Mouse (Mus musculus): Measurements from ENCODE around the gene Olfr1223. TPM values are rescaled to one million over a fixed set of nuclear protein-coding genes. Genes with fewer than 3 reads are reported as not detected.

Gene Olfr1223
- not detected for polyA plus RNA-seq (2014; fragmentation: Illumina TruSeq; extraction: RNeasy Lipid Tissue Mini Kit (QIAGEN cat#74804); ENCODE audit: low read depth, low replicate concordance)

GRCm38 (mm10) chr2:89151460-89151859 is at the start of gene Olfr1223:
Gene Olfr1223, minus strand, starts transcription at chr2:89151560.

DNA sequence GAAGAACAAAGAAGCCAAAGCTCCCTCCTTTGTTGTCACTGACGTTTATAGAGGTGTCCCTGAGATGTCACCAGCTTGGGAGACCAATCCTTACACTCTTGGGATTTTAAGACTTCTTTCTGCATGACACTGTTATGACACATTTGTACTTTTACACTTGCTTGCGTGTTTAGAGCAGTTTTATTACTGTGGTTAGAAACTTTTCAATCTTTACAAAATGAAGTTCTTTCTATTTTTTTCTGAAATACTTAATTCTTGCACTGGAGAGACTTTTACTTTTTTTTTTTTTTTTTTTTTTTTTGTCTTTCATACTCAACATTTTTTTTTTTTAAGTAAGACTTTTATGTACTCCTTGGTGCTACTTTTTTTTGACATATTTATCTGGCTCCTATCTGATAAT is 48.6 kb upstream of the Olfr1223 start, which contains the start of gene Olfr1226:
Olfr1226 (minus strand) TSS at position 101 of the 400 bp plus-strand sequence.

GRCm38 (mm10) chr2:89174569-89174968 is 23.2 kb upstream of the Olfr1223 start, which contains the start of gene Olfr1225:
Gene Olfr1225, minus strand, starts transcription at chr2:89174669.

DNA sequence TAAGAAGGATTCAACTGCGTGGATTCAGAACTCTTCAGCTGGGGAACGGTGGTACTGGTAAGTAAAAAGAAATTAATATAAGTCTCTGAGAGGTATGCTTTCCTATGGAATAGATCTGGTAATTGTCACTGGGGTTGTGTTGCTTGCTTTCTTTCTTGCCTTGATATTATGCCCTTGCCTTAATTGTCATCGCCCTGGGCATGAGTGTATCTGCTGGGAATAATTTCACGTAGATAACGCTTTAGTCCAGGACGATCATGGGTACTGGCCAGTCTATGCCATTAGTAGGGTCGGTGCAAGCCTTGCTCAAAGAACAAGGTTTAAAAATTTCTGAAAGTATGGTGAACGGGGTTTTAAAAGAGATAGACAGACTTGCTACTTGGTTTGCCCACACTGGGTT is 12.6 kb upstream of the Olfr1223 start, which contains the start of gene Olfr1224-ps1:
Olfr1224-ps1 (minus strand) TSS at position 101 of the 400 bp plus-strand sequence.

GRCm38 (mm10) chr2:89132954-89133353 is 18.4 kb downstream of the Olfr1223 start, which contains the start of gene Olfr1222:
Gene Olfr1222, minus strand, starts transcription at chr2:89133054.

DNA sequence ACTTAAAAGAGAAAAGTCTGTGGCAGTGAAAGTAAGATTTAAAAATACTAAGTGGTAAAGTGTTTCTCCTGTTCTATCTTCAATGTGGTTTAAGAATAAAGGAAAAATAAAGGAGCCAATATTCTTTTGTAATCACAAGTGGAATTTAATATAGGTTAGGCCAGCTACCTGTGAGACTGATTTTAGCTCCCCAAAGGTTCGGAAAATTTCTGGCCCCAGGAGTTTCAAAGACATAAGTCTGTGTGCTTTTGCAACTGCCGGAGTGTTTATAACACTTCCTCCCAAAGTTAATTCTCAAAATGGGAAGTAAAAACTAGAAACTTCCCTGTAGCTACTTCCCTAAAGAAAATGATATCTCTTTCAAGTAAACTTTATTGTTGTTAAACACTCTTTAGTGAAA is 34.2 kb downstream of the Olfr1223 start, which contains the start of gene Olfr1221:
Olfr1221 (minus strand) TSS at position 101 of the 400 bp plus-strand sequence.

GRCm38 (mm10) chr2:89106735-89107134 is 44.6 kb downstream of the Olfr1223 start, which contains the start of gene Olfr1220:
Gene Olfr1220, minus strand, starts transcription at chr2:89106835.

Other genes starting within 250 kb of the Olfr1223 start
- not detected for gene Olfr1208, start 249.2 kb downstream of the Olfr1223 start, polyA plus RNA-seq (2014; fragmentation: Illumina TruSeq; extraction: RNeasy Lipid Tissue Mini Kit (QIAGEN cat#74804); ENCODE audit: low read depth, low replicate concordance)
- gene Olfr1209, start 236.4 kb downstream of the Olfr1223 start, polyA plus RNA-seq (2014; fragmentation: Illumina TruSeq; extraction: RNeasy Lipid Tissue Mini Kit (QIAGEN cat#74804); ENCODE audit: low read depth, low replicate concordance): not detected
- gene Olfr1211, start 213.4 kb downstream of the Olfr1223 start, polyA plus RNA-seq (2014; fragmentation: Illumina TruSeq; extraction: RNeasy Lipid Tissue Mini Kit (QIAGEN cat#74804); ENCODE audit: low read depth, low replicate concordance): not detected
- gene Olfr1212, start 197.6 kb downstream of the Olfr1223 start, polyA plus RNA-seq (2014; fragmentation: Illumina TruSeq; extraction: RNeasy Lipid Tissue Mini Kit (QIAGEN cat#74804); ENCODE audit: low read depth, low replicate concordance): not detected
- gene Gm13762, start 171.3 kb downstream of the Olfr1223 start, polyA plus RNA-seq (2014; fragmentation: Illumina TruSeq; extraction: RNeasy Lipid Tissue Mini Kit (QIAGEN cat#74804); ENCODE audit: low read depth, low replicate concordance): not detected
- gene Olfr1214, start 158.9 kb downstream of the Olfr1223 start, polyA plus RNA-seq (2014; fragmentation: Illumina TruSeq; extraction: RNeasy Lipid Tissue Mini Kit (QIAGEN cat#74804); ENCODE audit: low read depth, low replicate concordance): not detected
- not detected for gene Olfr1215, start 144.6 kb downstream of the Olfr1223 start, polyA plus RNA-seq (2014; fragmentation: Illumina TruSeq; extraction: RNeasy Lipid Tissue Mini Kit (QIAGEN cat#74804); ENCODE audit: low read depth, low replicate concordance)
- gene Olfr1216, start 133.2 kb downstream of the Olfr1223 start, polyA plus RNA-seq (2014; fragmentation: Illumina TruSeq; extraction: RNeasy Lipid Tissue Mini Kit (QIAGEN cat#74804); ENCODE audit: low read depth, low replicate concordance): not detected
- not detected for gene Olfr1217, start 119.5 kb downstream of the Olfr1223 start, polyA plus RNA-seq (2014; fragmentation: Illumina TruSeq; extraction: RNeasy Lipid Tissue Mini Kit (QIAGEN cat#74804); ENCODE audit: low read depth, low replicate concordance)
- gene Olfr1218, start 90.4 kb downstream of the Olfr1223 start, polyA plus RNA-seq (2014; fragmentation: Illumina TruSeq; extraction: RNeasy Lipid Tissue Mini Kit (QIAGEN cat#74804); ENCODE audit: low read depth, low replicate concordance): not detected
- gene Olfr1219, start 68.0 kb downstream of the Olfr1223 start, polyA plus RNA-seq (2014; fragmentation: Illumina TruSeq; extraction: RNeasy Lipid Tissue Mini Kit (QIAGEN cat#74804); ENCODE audit: low read depth, low replicate concordance): 0.07 TPM
- 0.07 TPM for gene Olfr1220, start 44.7 kb downstream of the Olfr1223 start, polyA plus RNA-seq (2014; fragmentation: Illumina TruSeq; extraction: RNeasy Lipid Tissue Mini Kit (QIAGEN cat#74804); ENCODE audit: low read depth, low replicate concordance)
- not detected for gene Olfr1221, start 34.3 kb downstream of the Olfr1223 start, polyA plus RNA-seq (2014; fragmentation: Illumina TruSeq; extraction: RNeasy Lipid Tissue Mini Kit (QIAGEN cat#74804); ENCODE audit: low read depth, low replicate concordance)
- not detected for gene Olfr1222, start 18.5 kb downstream of the Olfr1223 start, polyA plus RNA-seq (2014; fragmentation: Illumina TruSeq; extraction: RNeasy Lipid Tissue Mini Kit (QIAGEN cat#74804); ENCODE audit: low read depth, low replicate concordance)
- gene Olfr1224-ps1, start 12.5 kb upstream of the Olfr1223 start, polyA plus RNA-seq (2014; fragmentation: Illumina TruSeq; extraction: RNeasy Lipid Tissue Mini Kit (QIAGEN cat#74804); ENCODE audit: low read depth, low replicate concordance): not detected
- not detected for gene Olfr1225, start 23.1 kb upstream of the Olfr1223 start, polyA plus RNA-seq (2014; fragmentation: Illumina TruSeq; extraction: RNeasy Lipid Tissue Mini Kit (QIAGEN cat#74804); ENCODE audit: low read depth, low replicate concordance)
- 0.07 TPM for gene Olfr1226, start 48.5 kb upstream of the Olfr1223 start, polyA plus RNA-seq (2014; fragmentation: Illumina TruSeq; extraction: RNeasy Lipid Tissue Mini Kit (QIAGEN cat#74804); ENCODE audit: low read depth, low replicate concordance)
- gene Olfr1228, start 102.5 kb upstream of the Olfr1223 start, polyA plus RNA-seq (2014; fragmentation: Illumina TruSeq; extraction: RNeasy Lipid Tissue Mini Kit (QIAGEN cat#74804); ENCODE audit: low read depth, low replicate concordance): not detected
- not detected for gene Olfr1229, start 136.5 kb upstream of the Olfr1223 start, polyA plus RNA-seq (2014; fragmentation: Illumina TruSeq; extraction: RNeasy Lipid Tissue Mini Kit (QIAGEN cat#74804); ENCODE audit: low read depth, low replicate concordance)
- not detected for gene Olfr1230, start 145.7 kb upstream of the Olfr1223 start, polyA plus RNA-seq (2014; fragmentation: Illumina TruSeq; extraction: RNeasy Lipid Tissue Mini Kit (QIAGEN cat#74804); ENCODE audit: low read depth, low replicate concordance)
- gene Olfr1231, start 155.5 kb upstream of the Olfr1223 start, polyA plus RNA-seq (2014; fragmentation: Illumina TruSeq; extraction: RNeasy Lipid Tissue Mini Kit (QIAGEN cat#74804); ENCODE audit: low read depth, low replicate concordance): not detected
- not detected for gene Olfr1232, start 178.1 kb upstream of the Olfr1223 start, polyA plus RNA-seq (2014; fragmentation: Illumina TruSeq; extraction: RNeasy Lipid Tissue Mini Kit (QIAGEN cat#74804); ENCODE audit: low read depth, low replicate concordance)
- gene Olfr1233, start 190.8 kb upstream of the Olfr1223 start, polyA plus RNA-seq (2014; fragmentation: Illumina TruSeq; extraction: RNeasy Lipid Tissue Mini Kit (QIAGEN cat#74804); ENCODE audit: low read depth, low replicate concordance): 0.10 TPM
- gene Olfr1234, start 213.3 kb upstream of the Olfr1223 start, polyA plus RNA-seq (2014; fragmentation: Illumina TruSeq; extraction: RNeasy Lipid Tissue Mini Kit (QIAGEN cat#74804); ENCODE audit: low read depth, low replicate concordance): not detected